Mouse (Mus musculus) stomach, postnatal 0 days (tissue): ENCODE data around the gene Hist2h2ac.

Experiments
- CTCF ChIP-seq: IDR thresholded peaks from 2 replicates; pipeline ENCODE4 v1.5.1; 2016; ENCODE audit warnings: antibody characterized with exemption, low read depth, mild to moderate bottlenecking, moderate library complexity
- EP300 ChIP-seq: optimal IDR thresholded peaks from 2 replicates; pipeline ENCODE3; 2016; ENCODE audit warnings: antibody characterized with exemption

DNA sequence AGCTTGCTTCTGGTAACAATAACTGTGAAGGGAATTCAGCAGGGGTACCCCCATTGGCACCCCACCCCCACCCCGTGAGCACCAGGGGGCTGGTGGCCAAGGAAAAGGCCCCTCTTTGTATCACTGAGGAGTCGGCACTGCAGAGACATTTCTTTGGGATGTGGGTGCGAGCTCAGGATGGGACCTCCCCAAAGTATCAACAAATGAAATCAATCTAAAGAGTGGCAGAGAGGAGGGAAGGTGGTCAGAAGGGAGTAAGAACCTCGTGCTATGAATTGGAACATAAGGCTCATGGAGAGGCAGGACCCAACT is 28.3 kb upstream of the Hist2h2ac start:
- TF ChIP-seq EP300 (no peak), CTCF (no peak)
